Mouse (Mus musculus): Measurements from ENCODE around the gene Tas2r143. TPM values are rescaled to one million over a fixed set of nuclear protein-coding genes. Genes with fewer than 3 reads are reported as not detected.

Gene Tas2r143
- total and polyA plus RNA-seq, 2 experiments from 2014 or later: not detected

- H3K9ac ChIP-seq (replicated peaks; ENCODE audit: low read length, poor library complexity, severe bottlenecking): no peak overlapping the region
- 64% methylated on average over 11 of the region's 11 CpGs for WGBS
- H3K27ac ChIP-seq (ENCODE audit: low read depth, low read length): no peak overlapping the region
- H3K27me3 ChIP-seq (ENCODE audit: insufficient read depth, low read length): no peaks in the 10 kb centered on the region
- no peak for ATAC-seq (ENCODE audit: low FRiP score)
- peaks cover 17% of the 10 kb centered on the region; the same call in 1 of the 2 replicates for H3K4me1 ChIP-seq (ENCODE audit: insufficient read depth, low read length)
- no peak for TF ChIP-seq CTCF (IDR thresholded peaks at IDR 0.05)
- peak; percentile 50 for DNase-seq (ENCODE audit: low spot score)
- H3K9me3 ChIP-seq (ENCODE audit: low read length): no peaks in the 10 kb centered on the region
- peak overlapping the region; percentile 12; the same call in 1 of the 2 replicates for H3K4me2 ChIP-seq (ENCODE audit: low read depth, low read length, poor library complexity, severe bottlenecking)
- H3K36me3 ChIP-seq (ENCODE audit: insufficient read depth, low read length): peaks cover 31% of the 10 kb centered on the region
- no peak overlapping the region for H3K4me3 ChIP-seq (ENCODE audit: low read depth, low read length)
Observed at GRCm38 (mm10) chr6:42354076-42355019, 45.7 kb upstream of the Tas2r143 start.

- no peak overlapping the region for H3K27ac ChIP-seq (ENCODE audit: low read depth, low read length)
- H3K4me2 ChIP-seq (ENCODE audit: low read depth, low read length, poor library complexity, severe bottlenecking): no peak overlapping the region
- ATAC-seq (ENCODE audit: low FRiP score) (no peak), DNase-seq (ENCODE audit: low spot score) (no peak)
- H3K36me3 ChIP-seq (ENCODE audit: insufficient read depth, low read length): peaks cover 36% of the 10 kb centered on the region
- no peaks in the 10 kb centered on the region for H3K27me3 ChIP-seq (ENCODE audit: insufficient read depth, low read length)
- H3K4me3 ChIP-seq (ENCODE audit: low read depth, low read length): no peak overlapping the region
- no peak for TF ChIP-seq CTCF (IDR thresholded peaks at IDR 0.05)
- no peak overlapping the region for H3K9ac ChIP-seq (replicated peaks; ENCODE audit: low read length, poor library complexity, severe bottlenecking)
- peaks cover 17% of the 10 kb centered on the region; the same call in 1 of the 2 replicates for H3K4me1 ChIP-seq (ENCODE audit: insufficient read depth, low read length)
- H3K9me3 ChIP-seq (ENCODE audit: low read length): no peaks in the 10 kb centered on the region
- 99% methylated on average over 6 of the region's 6 CpGs for WGBS
Observed at GRCm38 (mm10) chr6:42355366-42355765, 44.7 kb upstream of the Tas2r143 start.

- Histone ChIP-seq H3K36me3 (ENCODE audit: insufficient read depth, low read length) (peaks cover 36% of the 10 kb centered on the region), H3K9ac (replicated peaks; ENCODE audit: low read length, poor library complexity, severe bottlenecking) (no peak overlapping the region), H3K4me3 (ENCODE audit: low read depth, low read length) (no peak overlapping the region), H3K27ac (ENCODE audit: low read depth, low read length) (no peak overlapping the region), H3K9me3 (ENCODE audit: low read length) (no peaks in the 10 kb centered on the region), H3K27me3 (ENCODE audit: insufficient read depth, low read length) (no peaks in the 10 kb centered on the region), H3K4me2 (ENCODE audit: low read depth, low read length, poor library complexity, severe bottlenecking) (no peak overlapping the region), H3K4me1 (ENCODE audit: insufficient read depth, low read length) (peaks cover 15% of the 10 kb centered on the region; the same call in 1 of the 2 replicates)
- no peak for TF ChIP-seq CTCF (IDR thresholded peaks at IDR 0.05)
- 95% methylated on average over 13 of the region's 13 CpGs for WGBS
- ATAC-seq (ENCODE audit: low FRiP score): no peak
- DNase-seq (ENCODE audit: low spot score): no peak
Observed at GRCm38 (mm10) chr6:42355794-42356600, 44.0 kb upstream of the Tas2r143 start.

GRCm38 (mm10) chr6:42356913-42357312 lies 43.1 kb upstream of the Tas2r143 start:
- ATAC-seq (ENCODE audit: low FRiP score) (no peak), DNase-seq (ENCODE audit: low spot score) (no peak)
- peaks cover 9% of the 10 kb centered on the region; the same call in 1 of the 2 replicates for H3K4me1 ChIP-seq (ENCODE audit: insufficient read depth, low read length)
- H3K27ac ChIP-seq (ENCODE audit: low read depth, low read length): no peak overlapping the region
- 95% methylated on average over 5 of the region's 5 CpGs for WGBS
- H3K27me3 ChIP-seq (ENCODE audit: insufficient read depth, low read length): no peaks in the 10 kb centered on the region
- H3K4me3 ChIP-seq (ENCODE audit: low read depth, low read length): no peak overlapping the region
- H3K36me3 ChIP-seq (ENCODE audit: insufficient read depth, low read length): peaks cover 36% of the 10 kb centered on the region
- H3K4me2 ChIP-seq (ENCODE audit: low read depth, low read length, poor library complexity, severe bottlenecking): no peak overlapping the region
- H3K9ac ChIP-seq (replicated peaks; ENCODE audit: low read length, poor library complexity, severe bottlenecking): no peak overlapping the region
- H3K9me3 ChIP-seq (ENCODE audit: low read length): no peaks in the 10 kb centered on the region
- TF ChIP-seq CTCF (IDR thresholded peaks at IDR 0.05): no peak

- 0 out of 2 replicates have a peak, but pooled peaks cover 6% of the 10 kb centered on the region for H3K4me1 ChIP-seq (ENCODE audit: insufficient read depth, low read length)
- no peak for TF ChIP-seq CTCF (IDR thresholded peaks at IDR 0.05)
- DNase-seq (ENCODE audit: low spot score): no peak
- no peak overlapping the region for H3K27ac ChIP-seq (ENCODE audit: low read depth, low read length)
- no peaks in the 10 kb centered on the region for H3K9me3 ChIP-seq (ENCODE audit: low read length)
- H3K4me2 ChIP-seq (ENCODE audit: low read depth, low read length, poor library complexity, severe bottlenecking): no peak overlapping the region
- 64% methylated on average over 6 of the region's 6 CpGs for WGBS
- no peaks in the 10 kb centered on the region for H3K27me3 ChIP-seq (ENCODE audit: insufficient read depth, low read length)
- no peak for ATAC-seq (ENCODE audit: low FRiP score)
- H3K36me3 ChIP-seq (ENCODE audit: insufficient read depth, low read length): peaks cover 36% of the 10 kb centered on the region
- H3K4me3 ChIP-seq (ENCODE audit: low read depth, low read length): no peak overlapping the region
- H3K9ac ChIP-seq (replicated peaks; ENCODE audit: low read length, poor library complexity, severe bottlenecking): no peak overlapping the region
Observed at GRCm38 (mm10) chr6:42357901-42358300, 42.1 kb upstream of the Tas2r143 start.

Data from midbrain, postnatal 0 days (tissue).